Mouse (Mus musculus) ZHBTc4 (cell line): ENCODE measurements at regions not wholly inside any gene's neighbourhood (a gene's known extent, or its start where the extent isn't known, plus 50 kb on each side); places are given as distances from the start of the nearest gene placed in this dataset.

Source experiments
- DNase-seq: peaks from one replicate; pipeline ENCODE4 v3.0.0-alpha.2; 2011; ENCODE audit warnings: low read depth, low spot score

DNA sequence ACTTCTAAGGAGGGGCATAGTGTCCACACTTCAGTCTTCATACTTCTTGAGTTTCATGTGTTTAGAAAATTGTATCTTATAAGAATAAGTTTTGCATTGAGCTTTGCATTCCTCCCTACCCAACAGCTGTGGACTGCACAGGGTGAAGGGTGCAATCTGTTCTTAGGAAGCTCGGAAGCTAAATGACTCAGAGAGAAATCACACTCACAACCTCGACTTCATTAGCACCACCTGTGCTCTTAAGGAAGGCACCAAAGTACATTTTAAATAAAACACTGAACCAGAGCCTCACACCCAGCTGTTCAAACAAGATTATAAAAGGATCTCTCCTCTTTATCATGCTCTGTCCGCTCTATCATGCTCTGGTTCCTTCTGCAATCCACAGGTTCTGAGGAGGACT, 110.1 kb upstream of the Actbl2 start:
- DNase-seq: no peak

DNA sequence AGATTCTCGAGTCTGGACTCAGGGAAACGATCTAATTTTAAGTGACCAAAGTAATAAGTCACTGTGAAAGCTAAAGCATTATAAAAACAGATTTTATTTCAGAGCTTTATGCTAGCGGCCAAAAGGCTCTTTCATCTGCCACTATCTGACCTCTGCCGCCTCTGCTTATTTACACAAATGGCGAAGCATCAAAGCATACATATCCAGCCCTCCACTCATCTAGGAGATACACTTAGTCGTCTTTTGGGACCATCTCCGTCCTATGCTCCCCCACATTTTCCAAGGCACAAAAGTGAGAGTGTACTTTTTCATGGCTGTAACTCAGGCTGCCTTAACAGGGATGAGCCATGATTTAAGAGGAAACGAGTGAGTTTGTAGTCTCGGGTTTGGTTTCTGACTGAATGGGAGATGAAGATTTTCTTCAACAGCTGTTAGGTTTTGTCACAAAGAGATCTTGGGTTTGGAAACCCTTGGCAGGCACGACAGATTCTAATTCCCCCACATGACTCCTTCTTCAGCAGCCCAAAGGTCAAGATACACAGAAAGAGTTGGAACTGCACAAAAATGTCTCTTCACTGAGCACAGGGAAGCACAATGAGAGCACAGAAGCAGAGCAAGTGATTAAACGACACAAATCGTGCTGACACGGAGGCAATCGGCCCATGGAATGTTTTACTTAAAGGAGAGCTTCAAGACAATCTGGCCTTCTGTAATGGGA, 96.7 kb upstream of the Actbl2 start:
- no peak for DNase-seq

- no peak for DNase-seq
Measured at GRCm38 (mm10) chr13:111159498-111159897, 95.3 kb upstream of the Actbl2 start.

- DNase-seq: no peak
Measured at GRCm38 (mm10) chr13:111165538-111165937, 89.3 kb upstream of the Actbl2 start.

DNA sequence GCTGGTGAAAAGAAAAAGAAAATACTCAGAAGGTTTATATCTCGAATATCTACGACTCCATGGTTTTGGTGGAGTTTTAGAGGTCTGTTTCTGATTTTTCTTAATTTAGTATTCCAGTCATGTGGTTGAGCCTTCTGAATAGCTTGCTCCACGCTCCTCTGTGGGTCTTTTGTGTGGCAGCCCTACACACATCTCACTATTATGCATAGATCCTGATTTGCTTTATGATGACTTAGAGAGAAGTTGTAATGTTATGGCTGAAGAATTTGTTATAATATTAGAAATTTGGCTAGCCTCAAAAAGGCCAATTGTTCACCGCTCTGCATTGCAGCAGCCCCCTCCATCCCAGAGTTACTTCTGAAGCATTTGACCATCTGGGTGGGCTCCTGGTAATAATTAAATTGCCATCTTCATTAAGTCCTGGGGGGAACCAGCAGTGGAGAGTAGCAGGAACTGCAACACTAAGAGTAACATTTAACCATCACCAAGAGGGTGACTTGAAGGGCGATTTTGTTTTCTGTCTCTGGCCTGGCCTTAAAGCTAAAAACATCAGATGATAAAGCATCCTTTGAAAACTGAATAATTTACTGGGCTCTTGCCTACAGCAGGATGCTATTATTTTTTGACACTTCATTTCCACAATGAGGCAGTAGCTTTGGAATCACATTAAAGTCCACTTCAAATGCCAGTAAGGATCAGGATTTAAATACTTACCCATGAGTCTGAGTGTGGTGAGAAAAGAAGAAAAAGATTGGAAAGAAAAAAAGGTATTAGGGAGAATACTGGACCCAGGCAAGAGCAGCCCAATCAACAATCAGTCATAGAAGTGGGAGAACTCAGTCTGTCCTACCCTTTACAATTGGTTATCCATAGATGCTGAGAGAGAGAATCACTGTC, 84.3 kb upstream of the Actbl2 start:
- no peak for DNase-seq

DNA sequence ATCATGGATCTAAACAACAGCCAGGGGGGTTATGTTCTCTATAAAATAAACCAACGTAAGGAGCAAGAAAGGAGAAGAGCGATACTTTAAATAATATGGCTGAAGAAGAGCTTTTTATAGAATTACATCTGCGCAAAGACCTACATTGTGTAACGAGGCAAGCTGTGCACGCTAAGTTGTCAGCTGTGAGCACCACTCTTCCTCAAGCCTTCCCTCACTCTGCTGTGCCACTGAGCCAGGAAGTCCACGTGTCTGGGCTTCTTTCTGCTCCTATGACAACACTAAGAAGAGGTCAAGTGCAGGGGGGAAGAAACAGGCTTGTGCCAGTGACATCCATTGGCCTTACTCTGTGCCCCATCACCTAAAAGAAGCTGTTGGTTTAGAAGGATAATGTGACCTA, 75.6 kb upstream of the Actbl2 start:
- DNase-seq: no peak

- DNase-seq: no peak
Measured at GRCm38 (mm10) chr13:111183293-111183692, 71.5 kb upstream of the Actbl2 start.

DNA sequence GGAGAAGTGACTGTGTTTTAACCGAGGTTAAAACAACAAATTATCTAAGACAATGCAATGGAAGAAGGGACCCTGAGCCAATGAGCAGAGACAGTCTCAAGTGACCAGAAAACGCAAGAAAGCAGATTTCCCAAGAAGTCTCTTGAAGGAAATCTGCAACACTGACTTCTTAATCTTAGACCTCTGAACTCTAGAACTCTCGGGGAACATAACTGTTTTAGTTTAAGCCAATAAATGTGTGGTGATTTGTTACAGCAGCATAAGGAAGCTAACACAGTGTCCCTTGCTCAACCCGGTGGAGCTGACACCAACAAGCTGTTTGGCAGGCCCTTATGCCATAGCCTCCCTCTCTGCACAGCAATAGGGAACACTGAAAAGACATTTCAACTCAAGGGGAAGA, 69.0 kb upstream of the Actbl2 start:
- no peak for DNase-seq

DNA sequence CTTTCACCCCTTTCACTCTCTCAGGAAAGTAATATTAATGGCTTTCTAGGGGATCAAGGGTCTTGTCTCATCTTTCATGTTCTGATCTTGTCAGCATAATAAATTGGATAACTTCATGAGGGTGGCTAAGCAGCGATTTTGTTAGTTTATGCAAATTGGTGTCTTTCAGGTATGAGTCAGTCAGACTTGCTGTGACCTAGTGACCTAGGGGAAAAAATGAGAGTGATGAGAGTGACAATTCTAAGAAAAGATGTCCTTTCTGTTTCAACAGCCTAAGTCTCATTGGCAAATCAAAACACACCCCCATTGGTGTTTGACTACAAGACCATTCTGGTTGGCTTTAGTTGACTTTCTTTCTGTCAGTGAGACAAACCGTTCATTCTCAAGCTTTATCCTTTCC, 68.0 kb upstream of the Actbl2 start:
- no peak for DNase-seq

GRCm38 (mm10) chr13:111193919-111194318, 60.9 kb upstream of the Actbl2 start:
- no peak for DNase-seq

DNA sequence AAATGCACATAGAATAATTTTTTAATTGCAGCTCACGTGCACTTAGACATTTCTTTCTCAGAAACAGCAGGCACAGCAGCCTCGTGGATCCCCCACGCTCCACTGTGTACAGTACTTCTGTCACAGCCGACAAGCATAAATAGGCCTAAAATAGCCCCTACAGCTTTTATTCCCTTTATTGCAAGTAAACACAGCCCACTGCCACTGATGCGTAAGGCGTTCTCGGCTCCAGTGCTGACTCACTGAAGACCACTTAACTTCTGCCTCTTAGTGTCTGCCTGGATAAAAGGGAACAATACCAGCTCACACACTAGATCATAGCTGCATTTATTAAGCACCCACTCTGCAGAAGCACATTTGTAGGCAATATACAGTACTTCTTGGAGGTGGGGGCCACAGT, 60.5 kb upstream of the Actbl2 start:
- no peak for DNase-seq

GRCm38 (mm10) chr13:111201532-111201931, 53.3 kb upstream of the Actbl2 start:
- DNase-seq: no peak

GRCm38 (mm10) chr13:111204580-111205285, 50.1 kb upstream of the Actbl2 start:
- no peak for DNase-seq
